Mouse (Mus musculus) duodenum, adult 2 months (tissue): ENCODE measurements around the gene Trmt10b. TPM values are rescaled to one million over a fixed set of nuclear protein-coding genes. Genes with fewer than 3 reads are reported as not detected.

Experiments
- polyA plus RNA-seq: library from polyadenylated mRNA; depleted of rRNA; stranded (reverse); fragments of >200 nt; gene quantifications from 2 replicates; pipeline ENCODE4 v1.2.3, GENCODE M21; 2012; ENCODE audit warnings: low replicate concordance; rRNA removed

Trmt10b gene
- polyA plus RNA-seq = 0.37 and 0.60 TPM in 2 replicates

DNA sequence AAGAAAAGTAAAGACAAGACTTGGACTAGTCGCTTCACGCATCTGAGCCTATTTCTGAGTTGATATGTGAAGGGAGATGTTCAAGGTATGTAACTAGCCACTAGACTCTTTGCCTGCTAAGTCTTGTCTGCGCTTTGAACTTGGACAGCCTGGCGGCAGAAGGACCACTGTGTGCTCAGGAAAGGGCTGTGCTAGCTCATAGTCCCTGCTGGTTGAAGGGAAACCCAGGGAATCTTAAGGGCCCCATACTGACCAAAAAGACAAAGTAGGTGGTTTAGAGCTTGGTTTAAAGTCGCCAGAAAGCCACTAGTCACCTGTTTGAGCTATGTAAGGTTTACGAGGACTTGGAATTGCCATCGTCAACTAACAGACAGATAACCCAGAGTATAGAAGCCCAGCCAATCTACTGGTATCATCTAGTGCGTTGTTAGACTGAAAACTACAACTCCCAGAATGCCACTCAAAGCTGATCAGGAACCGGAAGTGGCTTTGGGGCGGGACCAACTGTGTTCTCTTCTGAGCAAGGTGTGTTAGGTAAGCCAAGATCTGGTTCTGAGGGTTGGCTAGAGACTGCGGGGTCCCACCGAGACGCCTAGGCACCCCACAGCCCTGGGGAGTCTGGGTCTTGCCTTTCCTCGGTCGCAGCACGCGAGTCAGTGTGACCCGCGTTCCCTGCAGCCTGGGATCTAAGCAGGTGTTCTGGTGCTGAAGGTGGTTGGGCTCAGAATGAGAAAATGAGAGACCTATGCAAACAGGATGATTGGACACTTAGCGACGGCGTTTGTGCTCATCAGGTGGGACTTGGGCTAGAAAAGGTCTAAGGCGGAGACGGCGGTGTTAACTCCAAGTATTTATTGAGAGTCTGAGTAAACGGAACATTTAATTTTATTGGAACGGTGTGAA, at the start of gene Trmt10b:
Trmt10b (plus strand) TSS at position 466 of the 903 bp plus-strand sequence.

DNA sequence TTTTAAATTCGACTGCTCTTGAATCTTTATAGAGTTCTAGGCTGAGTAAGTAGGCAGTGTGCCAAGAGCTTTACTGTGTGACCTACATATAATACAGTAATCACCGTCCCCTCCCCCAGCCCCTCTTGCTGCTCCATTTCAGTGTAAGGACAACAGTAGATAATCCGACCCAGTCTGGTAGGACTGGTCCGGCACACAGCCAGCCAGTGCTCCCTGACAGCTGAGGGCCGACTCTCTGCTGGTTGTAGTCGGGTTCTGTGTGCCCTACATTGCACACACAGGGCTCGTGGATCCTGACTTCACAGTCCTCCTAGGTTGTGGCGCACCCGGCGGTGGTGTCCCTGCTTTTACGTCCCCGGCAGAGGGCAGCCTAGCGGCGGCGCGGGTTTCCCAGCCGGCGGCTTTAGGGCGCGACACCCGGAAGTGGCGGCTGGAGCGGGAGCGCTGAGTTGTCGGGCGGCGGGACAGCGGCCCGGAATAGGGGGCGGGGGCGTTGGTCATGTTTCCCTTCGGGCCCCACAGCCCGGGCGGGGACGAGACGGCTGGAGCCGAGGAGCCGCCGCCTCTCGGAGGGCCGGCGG, 44.8 kb downstream of the Trmt10b start, which contains the start of gene Dcaf10:
Dcaf10 (plus strand) TSS at position 433 of the 581 bp plus-strand sequence.

DNA sequence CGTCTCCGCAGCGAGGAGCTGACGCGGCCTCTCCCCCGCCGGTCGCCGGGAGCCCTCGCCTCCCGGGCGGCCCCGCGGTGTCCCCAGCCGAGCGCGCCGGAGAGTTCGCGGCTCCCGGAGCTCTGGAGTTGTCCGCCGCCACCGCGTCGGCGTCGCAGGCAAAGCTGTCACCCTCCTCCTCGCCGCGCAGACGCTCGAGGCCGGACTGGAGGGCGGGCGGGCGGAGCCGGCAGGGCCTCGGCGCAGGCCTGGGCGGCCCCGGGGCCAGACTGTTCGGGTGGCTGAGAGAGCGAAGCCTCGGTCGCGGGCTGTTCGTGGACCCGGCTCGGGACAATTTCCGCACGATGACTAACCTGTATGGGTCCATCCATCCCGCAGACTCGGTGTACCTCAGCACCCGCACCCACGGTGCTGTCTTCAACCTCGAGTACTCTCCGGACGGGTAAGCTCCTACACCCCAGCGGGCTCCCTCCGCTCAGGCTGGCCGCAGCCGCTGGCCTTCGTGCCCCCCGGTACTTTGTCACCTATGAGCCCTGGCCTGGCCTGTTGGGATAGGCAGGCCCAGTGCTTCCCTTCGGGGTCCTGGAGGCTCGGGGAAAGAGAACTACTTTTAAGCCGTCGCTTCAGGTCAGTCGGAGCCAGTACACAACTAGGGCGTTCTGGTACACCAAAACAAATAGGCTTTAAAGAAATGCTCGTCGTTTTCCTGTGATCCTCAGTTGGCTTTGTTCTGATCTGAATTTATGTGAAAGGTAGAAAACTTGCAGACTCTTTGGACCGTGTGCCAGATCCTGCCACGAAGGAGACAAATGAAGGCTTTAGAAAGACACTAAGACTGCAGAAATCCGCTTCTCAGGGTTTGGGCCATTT, 45.6 kb downstream of the Trmt10b start, which contains the start of gene Exosc3:
Exosc3 (minus strand) TSS at position 447 of the 870 bp plus-strand sequence.

Other genes with a start within 250 kb of the Trmt10b start
- gene Fbxo10, start 212.5 kb upstream of the Trmt10b start, polyA plus RNA-seq = 1.9 and 2.5 TPM in 2 replicates
- 45.9 and 81.1 TPM in 2 replicates for gene Tomm5, start 189.0 kb upstream of the Trmt10b start, polyA plus RNA-seq
- gene Frmpd1, start 112.3 kb upstream of the Trmt10b start, polyA plus RNA-seq = 0.07 and 0.47 TPM in 2 replicates
- 15.1 and 25.8 TPM in 2 replicates for gene Dcaf10, start 45.0 kb downstream of the Trmt10b start, polyA plus RNA-seq
- 18.3 and 20.3 TPM in 2 replicates for gene Exosc3, start 45.6 kb downstream of the Trmt10b start, polyA plus RNA-seq
- 58.5 and 68.7 TPM in 2 replicates for gene Slc25a51, start 111.6 kb downstream of the Trmt10b start, polyA plus RNA-seq
- 25.9 and 60.6 TPM in 2 replicates for gene Shb, start 235.3 kb downstream of the Trmt10b start, polyA plus RNA-seq